Mouse (Mus musculus): Measurements from ENCODE around the gene Cdh22.

DNA sequence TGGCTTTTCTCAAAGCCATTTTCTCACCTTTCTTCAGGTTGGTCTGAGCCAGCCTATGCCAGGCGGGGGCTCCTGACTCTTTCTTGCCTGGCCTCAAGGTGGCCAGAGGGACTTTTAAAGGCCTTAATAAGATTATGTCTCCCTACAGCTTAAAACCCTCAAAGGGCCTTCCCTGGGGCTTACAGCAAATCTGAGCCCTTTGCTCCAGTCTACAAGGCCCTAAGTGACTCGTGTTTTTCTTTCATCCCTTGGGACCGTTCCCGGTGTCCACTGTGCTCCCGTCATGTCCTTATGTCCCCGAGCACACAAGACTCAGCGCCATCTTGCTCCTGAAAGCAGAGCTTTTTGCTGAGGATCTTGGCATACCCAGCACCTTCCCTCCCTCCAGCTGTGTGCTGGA, 153.4 kb downstream of the Cdh22 start:
- no peak for TF ChIP-seq CTCF (IDR thresholded peaks at IDR 0.05)
- TF ChIP-seq EP300 (IDR thresholded peaks at IDR 0.05) = no peak
